Mouse (Mus musculus): ENCODE measurements around the gene Spsb3. TPM values are rescaled to one million over a fixed set of nuclear protein-coding genes. Genes with fewer than 3 reads are reported as not detected.
A peak's percentile ranks its signal among the peaks of the same experiment; 100 is the strongest.

Spsb3 gene
- total and polyA plus RNA-seq, 2 experiments from 2014 or later = 94.9 to 135 TPM

DNA sequence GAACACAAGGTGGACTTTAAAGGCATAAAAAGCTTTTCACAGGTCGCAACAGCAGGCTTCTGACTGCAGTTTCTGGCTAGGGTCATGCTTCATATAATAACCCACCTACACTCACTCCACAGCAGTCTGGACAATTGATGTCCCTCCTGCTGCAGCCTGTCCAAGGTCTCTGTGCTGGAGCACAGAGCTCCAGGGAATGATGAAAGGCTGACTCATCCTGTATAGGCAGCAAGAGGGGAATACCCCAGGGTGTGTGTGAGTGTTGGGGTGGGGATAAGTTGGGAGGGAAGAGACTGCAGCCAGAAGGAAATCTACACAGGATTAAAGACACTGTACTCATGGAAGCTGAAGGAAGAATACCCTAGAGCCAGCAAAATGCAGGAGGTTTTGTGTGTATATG, 43.1 kb downstream of the Spsb3 start:
- DNase-seq (ENCODE audit: low spot score) = no peak
- Histone ChIP-seq H3K4me2 (ENCODE audit: low read depth, low read length) (no peak overlapping the region), H3K4me3 (ENCODE audit: low read length) (no peak overlapping the region), H3K9me3 (ENCODE audit: low read length) (no peaks in the 10 kb centered on the region), H3K36me3 (ENCODE audit: insufficient read depth, low read length) (peaks cover 22% of the 10 kb centered on the region), H3K27me3 (ENCODE audit: insufficient read depth, low read length) (no peaks in the 10 kb centered on the region), H3K9ac (replicated peaks; ENCODE audit: low read length) (no peak overlapping the region), H3K27ac (no peak overlapping the region), H3K4me1 (ENCODE audit: insufficient read depth, low read length) (no peaks in the 10 kb centered on the region)
- ATAC-seq = no peak
- WGBS = 89% methylated on average over 1 of the region's 1 CpGs
- TF ChIP-seq CTCF (IDR thresholded peaks at IDR 0.05; ENCODE audit: low read depth) = no peak

GRCm38 (mm10) chr17:24932431-24932830, 46.0 kb downstream of the Spsb3 start:
- H3K9me3 ChIP-seq (ENCODE audit: low read length) = no peaks in the 10 kb centered on the region
- ATAC-seq = no peak
- no peak overlapping the region for H3K4me2 ChIP-seq (ENCODE audit: low read depth, low read length)
- peaks cover 3% of the 10 kb centered on the region; the same call in 1 of the 2 replicates for H3K36me3 ChIP-seq (ENCODE audit: insufficient read depth, low read length)
- peaks cover 13% of the 10 kb centered on the region for H3K4me1 ChIP-seq (ENCODE audit: insufficient read depth, low read length)
- no peaks in the 10 kb centered on the region for H3K27me3 ChIP-seq (ENCODE audit: insufficient read depth, low read length)
- WGBS = 90% methylated on average over 4 of the region's 4 CpGs
- TF ChIP-seq CTCF (IDR thresholded peaks at IDR 0.05; ENCODE audit: low read depth) = no peak
- H3K9ac ChIP-seq (replicated peaks; ENCODE audit: low read length) = no peak overlapping the region
- no peak for DNase-seq (ENCODE audit: low spot score)
- H3K4me3 ChIP-seq (ENCODE audit: low read length) = no peak overlapping the region
- no peak overlapping the region for H3K27ac ChIP-seq

- Histone ChIP-seq H3K4me3 (ENCODE audit: low read length) (no peak overlapping the region), H3K9ac (replicated peaks; ENCODE audit: low read length) (no peak overlapping the region)
- 54% methylated on average over 4 of the region's 4 CpGs for WGBS
Observed at GRCm38 (mm10) chr17:24933163-24933562, 46.7 kb downstream of the Spsb3 start.

DNA sequence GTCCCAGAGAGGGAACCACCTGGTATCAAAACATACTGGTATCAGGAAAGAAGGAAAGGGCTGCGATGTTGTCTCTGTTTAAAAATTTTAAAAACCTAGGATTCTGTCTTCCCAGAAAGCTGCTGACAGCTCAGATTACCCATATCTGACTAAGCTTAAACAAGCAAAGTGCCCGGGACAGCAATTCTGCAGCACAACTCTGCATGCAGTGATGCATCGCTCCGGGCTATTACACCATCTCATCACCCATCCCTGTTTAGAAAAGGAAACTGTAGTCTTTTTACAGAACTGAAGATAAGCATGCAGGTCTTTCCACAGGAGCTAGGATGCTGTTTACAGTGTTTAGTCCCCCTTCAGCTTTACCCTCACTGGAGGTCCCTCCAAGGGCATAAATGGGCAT, 48.5 kb downstream of the Spsb3 start:
- Histone ChIP-seq H3K9ac (replicated peaks; ENCODE audit: low read length) (peak overlapping the region; percentile 83), H3K4me1 (ENCODE audit: insufficient read depth, low read length) (peaks cover 13% of the 10 kb centered on the region), H3K4me3 (ENCODE audit: low read length) (peak overlapping the region; percentile 83), H3K4me2 (ENCODE audit: low read depth, low read length) (peak overlapping the region; percentile 77), H3K27ac (no peak overlapping the region), H3K36me3 (ENCODE audit: insufficient read depth, low read length) (no peaks in the 10 kb centered on the region), H3K27me3 (ENCODE audit: insufficient read depth, low read length) (no peaks in the 10 kb centered on the region), H3K9me3 (ENCODE audit: low read length) (no peaks in the 10 kb centered on the region)
- no peak for DNase-seq (ENCODE audit: low spot score)
- ATAC-seq = no peak
- whole genome bisulfite sequencing = 82% methylated on average over 4 of the region's 4 CpGs
- TF ChIP-seq CTCF (IDR thresholded peaks at IDR 0.05; ENCODE audit: low read depth) = no peak

More at GRCm38 (mm10) chr17:24933163-24933562, 46.7 kb downstream of the Spsb3 start:
- no peak overlapping the region for H3K4me2 ChIP-seq (ENCODE audit: low read depth, low read length)
- H3K27me3 ChIP-seq (ENCODE audit: insufficient read depth, low read length) = no peaks in the 10 kb centered on the region
- TF ChIP-seq CTCF (IDR thresholded peaks at IDR 0.05; ENCODE audit: low read depth) = no peak
- H3K9me3 ChIP-seq (ENCODE audit: low read length) = no peaks in the 10 kb centered on the region
- DNase-seq (ENCODE audit: low spot score) = no peak
- H3K4me1 ChIP-seq (ENCODE audit: insufficient read depth, low read length) = peaks cover 13% of the 10 kb centered on the region
- no peak overlapping the region for H3K27ac ChIP-seq
- H3K36me3 ChIP-seq (ENCODE audit: insufficient read depth, low read length) = no peaks in the 10 kb centered on the region
- no peak for ATAC-seq

DNA sequence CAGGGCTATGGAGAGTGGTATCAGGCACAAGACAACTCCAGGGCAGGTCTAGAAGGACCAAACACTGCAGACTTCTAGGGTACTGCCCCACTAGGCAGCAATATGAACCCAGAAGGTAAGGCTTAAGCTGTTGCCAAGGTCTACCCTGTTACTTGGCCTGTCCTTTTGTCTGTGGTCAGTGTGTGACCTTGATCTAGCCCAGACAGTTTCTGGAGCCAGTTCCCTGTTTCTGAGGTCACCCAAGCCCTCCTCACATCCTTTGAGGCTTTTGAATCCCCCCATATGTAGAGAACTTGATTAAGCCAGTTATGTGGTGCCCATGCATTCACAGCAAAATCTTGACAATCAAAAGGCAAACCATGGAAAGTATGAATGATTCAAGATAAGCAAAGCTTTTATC, 49.2 kb downstream of the Spsb3 start:
- ATAC-seq = no peak

DNA sequence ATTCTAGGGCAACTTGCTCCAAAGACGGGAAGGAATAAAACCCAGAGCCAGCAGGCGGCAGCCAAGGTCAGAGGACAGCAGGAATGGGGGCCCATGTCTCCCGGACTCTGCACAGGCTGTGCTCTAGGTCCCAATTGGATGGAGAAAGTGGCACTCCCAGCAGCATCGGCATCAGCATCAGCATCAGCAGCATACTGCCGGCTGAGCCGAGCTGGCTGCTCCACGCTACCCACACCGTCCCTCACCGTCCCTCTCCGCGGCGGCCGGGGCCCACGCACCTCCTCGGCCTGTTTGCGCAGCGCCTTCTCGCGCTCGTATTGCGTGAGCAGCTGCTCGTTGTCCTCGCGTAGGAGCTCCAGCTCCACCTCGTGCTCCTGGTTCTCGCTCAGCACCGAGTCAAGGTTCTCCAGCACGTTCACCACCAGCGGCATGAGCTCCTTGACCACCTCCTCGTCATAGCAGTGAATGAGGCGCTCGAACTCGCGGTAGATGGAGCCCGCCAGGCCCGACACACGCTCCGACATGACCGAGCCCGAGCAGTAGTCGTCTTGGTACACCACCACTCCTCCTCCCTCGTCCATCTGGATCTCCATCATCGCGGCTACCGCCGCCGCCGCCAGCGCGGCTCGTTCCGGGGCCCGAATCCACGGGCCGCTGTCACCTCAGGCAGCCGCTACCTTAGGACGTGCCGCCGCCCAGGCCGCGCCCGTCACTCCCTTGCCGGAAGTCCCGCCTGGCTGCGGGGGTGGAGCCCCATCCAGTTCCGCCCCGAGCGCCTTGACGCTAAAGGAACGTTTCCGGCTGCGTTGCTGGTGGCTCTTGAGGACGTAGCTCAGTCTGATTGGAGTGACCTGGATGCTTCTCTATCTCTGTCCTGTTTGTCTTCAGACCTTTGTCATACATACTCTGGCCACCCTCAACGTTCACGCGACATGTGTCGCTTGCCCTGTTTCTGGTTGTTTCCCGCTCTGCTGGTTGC, 50.1 kb downstream of the Spsb3 start, which contains the start of gene Mapk8ip3:
Mapk8ip3 (minus strand) TSS at position 719 of the 979 bp plus-strand sequence.
- Histone ChIP-seq H3K36me3 (ENCODE audit: insufficient read depth, low read length) (no peaks in the 10 kb centered on the region), H3K9ac (replicated peaks; ENCODE audit: low read length) (peak within 1 kb of the TSS; percentile 83), H3K27ac (peak within 1 kb of the TSS; percentile 92), H3K4me3 (ENCODE audit: low read length) (peak within 1 kb of the TSS; percentile 83), H3K9me3 (ENCODE audit: low read length) (no peaks in the 10 kb centered on the region), H3K27me3 (ENCODE audit: insufficient read depth, low read length) (no peaks in the 10 kb centered on the region), H3K4me1 (ENCODE audit: insufficient read depth, low read length) (peaks cover 13% of the 10 kb centered on the region), H3K4me2 (ENCODE audit: low read depth, low read length) (peak within 1 kb of the TSS; percentile 77)
- DNase-seq (ENCODE audit: low spot score) = peak; percentile 97
- TF ChIP-seq CTCF (IDR thresholded peaks at IDR 0.05; ENCODE audit: low read depth) = peak; percentile 32
- peak; percentile 98 for ATAC-seq
- under 1% methylated on average over 78 of the region's 78 CpGs for WGBS

More for the DNA sequence above, 49.2 kb downstream of the Spsb3 start:
- TF ChIP-seq CTCF (IDR thresholded peaks at IDR 0.05; ENCODE audit: low read depth) = no peak
- no peak overlapping the region for H3K27ac ChIP-seq
- H3K4me2 ChIP-seq (ENCODE audit: low read depth, low read length) = peak overlapping the region; percentile 77
- peaks cover 13% of the 10 kb centered on the region for H3K4me1 ChIP-seq (ENCODE audit: insufficient read depth, low read length)
- peak overlapping the region; percentile 83 for H3K4me3 ChIP-seq (ENCODE audit: low read length)
- H3K36me3 ChIP-seq (ENCODE audit: insufficient read depth, low read length) = no peaks in the 10 kb centered on the region
- no peak for DNase-seq (ENCODE audit: low spot score)
- H3K9ac ChIP-seq (replicated peaks; ENCODE audit: low read length) = peak overlapping the region; percentile 83
- no peaks in the 10 kb centered on the region for H3K27me3 ChIP-seq (ENCODE audit: insufficient read depth, low read length)
- H3K9me3 ChIP-seq (ENCODE audit: low read length) = no peaks in the 10 kb centered on the region

Measured in hindbrain, postnatal 0 days (tissue).